Mouse (Mus musculus): ENCODE measurements around the gene Kcnj3. TPM values are rescaled to one million over a fixed set of nuclear protein-coding genes. Genes with fewer than 3 reads are reported as not detected.
A peak's percentile ranks its signal among the peaks of the same experiment; 100 is the strongest.
"Not testable (repeated sequence)": the region's sequence is repeated elsewhere in the genome, so short reads cannot be mapped to it uniquely, and the experiment has no call there.

The Kcnj3 gene
- total and polyA plus RNA-seq, 2 experiments from 2014 or later = 5.9 to 22.1 TPM

GRCm38 (mm10) chr2:55469141-55469540, 33.4 kb downstream of the Kcnj3 start:
- no peak for TF ChIP-seq CTCF (IDR thresholded peaks at IDR 0.05; ENCODE audit: low read depth)
- Histone ChIP-seq H3K36me3 (ENCODE audit: insufficient read depth) (no peaks in the 10 kb centered on the region), H3K27me3 (ENCODE audit: insufficient read depth, low read length) (no peaks in the 10 kb centered on the region), H3K4me1 (ENCODE audit: insufficient read depth) (no peaks in the 10 kb centered on the region), H3K4me3 (ENCODE audit: low read depth, low read length) (no peak overlapping the region), H3K4me2 (ENCODE audit: low read depth) (no peak overlapping the region), H3K9me3 (ENCODE audit: low read length) (no peaks in the 10 kb centered on the region), H3K9ac (no peak overlapping the region), H3K27ac (ENCODE audit: low read depth, low read length) (no peak overlapping the region)
- WGBS = 15% methylated on average over 2 of the region's 2 CpGs
- DNase-seq (peak; percentile 16), ATAC-seq (peak; percentile 32; the same call in 1 of the 2 replicates)

- 94% methylated on average over 2 of the region's 2 CpGs for WGBS
- DNase-seq = no peak
- Histone ChIP-seq H3K9ac (no peak overlapping the region), H3K4me3 (ENCODE audit: low read depth, low read length) (no peak overlapping the region), H3K9me3 (ENCODE audit: low read length) (no peaks in the 10 kb centered on the region), H3K4me2 (ENCODE audit: low read depth) (no peak overlapping the region), H3K36me3 (ENCODE audit: insufficient read depth) (no peaks in the 10 kb centered on the region), H3K4me1 (ENCODE audit: insufficient read depth) (no peaks in the 10 kb centered on the region), H3K27ac (ENCODE audit: low read depth, low read length) (no peak overlapping the region), H3K27me3 (ENCODE audit: insufficient read depth, low read length) (no peaks in the 10 kb centered on the region)
- ATAC-seq = no peak
- TF ChIP-seq CTCF (IDR thresholded peaks at IDR 0.05; ENCODE audit: low read depth) = no peak
Observed at GRCm38 (mm10) chr2:55470006-55470405, 34.2 kb downstream of the Kcnj3 start.

GRCm38 (mm10) chr2:55479511-55479910, 43.7 kb downstream of the Kcnj3 start:
- no peaks in the 10 kb centered on the region for H3K9me3 ChIP-seq (ENCODE audit: low read length)
- no peaks in the 10 kb centered on the region for H3K4me1 ChIP-seq (ENCODE audit: insufficient read depth)
- no peak overlapping the region for H3K9ac ChIP-seq
- H3K4me3 ChIP-seq (ENCODE audit: low read depth, low read length) = no peak overlapping the region
- DNase-seq (peak; percentile 3), ATAC-seq (no peak)
- no peak overlapping the region for H3K27ac ChIP-seq (ENCODE audit: low read depth, low read length)
- no peaks in the 10 kb centered on the region for H3K36me3 ChIP-seq (ENCODE audit: insufficient read depth)
- WGBS = 60% methylated on average over 4 of the region's 4 CpGs
- no peak overlapping the region for H3K4me2 ChIP-seq (ENCODE audit: low read depth)
- no peak for TF ChIP-seq CTCF (IDR thresholded peaks at IDR 0.05; ENCODE audit: low read depth)
- no peaks in the 10 kb centered on the region for H3K27me3 ChIP-seq (ENCODE audit: insufficient read depth, low read length)

GRCm38 (mm10) chr2:55479933-55480601, 44.3 kb downstream of the Kcnj3 start:
- no peaks in the 10 kb centered on the region for H3K27me3 ChIP-seq (ENCODE audit: insufficient read depth, low read length)
- H3K36me3 ChIP-seq (ENCODE audit: insufficient read depth) = no peaks in the 10 kb centered on the region
- no peaks in the 10 kb centered on the region for H3K4me1 ChIP-seq (ENCODE audit: insufficient read depth)
- H3K9ac ChIP-seq = no peak overlapping the region
- peak; percentile 74 for ATAC-seq
- WGBS = 32% methylated on average over 4 of the region's 4 CpGs
- peak; percentile 72 for DNase-seq
- no peaks in the 10 kb centered on the region for H3K9me3 ChIP-seq (ENCODE audit: low read length)
- H3K4me2 ChIP-seq (ENCODE audit: low read depth) = peak overlapping the region; percentile 27; the same call in 1 of the 2 replicates
- no peak overlapping the region for H3K4me3 ChIP-seq (ENCODE audit: low read depth, low read length)
- no peak for TF ChIP-seq CTCF (IDR thresholded peaks at IDR 0.05; ENCODE audit: low read depth)
- H3K27ac ChIP-seq (ENCODE audit: low read depth, low read length) = peak overlapping the region; percentile 29; the same call in 1 of the 2 replicates

GRCm38 (mm10) chr2:55480602-55480965, 44.8 kb downstream of the Kcnj3 start:
- no peak overlapping the region for H3K27ac ChIP-seq (ENCODE audit: low read depth, low read length)
- no peak for TF ChIP-seq CTCF (IDR thresholded peaks at IDR 0.05; ENCODE audit: low read depth)
- H3K9ac ChIP-seq = no peak overlapping the region
- no peaks in the 10 kb centered on the region for H3K27me3 ChIP-seq (ENCODE audit: insufficient read depth, low read length)
- no peak for ATAC-seq
- no peaks in the 10 kb centered on the region for H3K9me3 ChIP-seq (ENCODE audit: low read length)
- DNase-seq = no peak
- no peaks in the 10 kb centered on the region for H3K4me1 ChIP-seq (ENCODE audit: insufficient read depth)
- no peaks in the 10 kb centered on the region for H3K36me3 ChIP-seq (ENCODE audit: insufficient read depth)
- no peak overlapping the region for H3K4me3 ChIP-seq (ENCODE audit: low read depth, low read length)
- no peak overlapping the region for H3K4me2 ChIP-seq (ENCODE audit: low read depth)

- not testable (repeated sequence) for ATAC-seq; DNase-seq; H3K4me3 ChIP-seq (ENCODE audit: low read depth, low read length); H3K9me3 ChIP-seq (ENCODE audit: low read length); H3K27me3 ChIP-seq (ENCODE audit: insufficient read depth, low read length); H3K36me3 ChIP-seq (ENCODE audit: insufficient read depth); H3K27ac ChIP-seq (ENCODE audit: low read depth, low read length); H3K9ac ChIP-seq; H3K4me1 ChIP-seq (ENCODE audit: insufficient read depth); H3K4me2 ChIP-seq (ENCODE audit: low read depth)
- WGBS = 90% methylated on average over 7 of the region's 7 CpGs
Observed at GRCm38 (mm10) chr2:55485500-55486129, 49.8 kb downstream of the Kcnj3 start.

- 75% methylated on average over 9 of the region's 9 CpGs for WGBS
- TF ChIP-seq CTCF (IDR thresholded peaks at IDR 0.05; ENCODE audit: low read depth) = no peak
- H3K4me2 ChIP-seq (ENCODE audit: low read depth) = no peak overlapping the region
- no peaks in the 10 kb centered on the region; the same call in 1 of the 2 replicates for H3K4me1 ChIP-seq (ENCODE audit: insufficient read depth)
- ATAC-seq = peak; percentile 62
- no peak overlapping the region for H3K4me3 ChIP-seq (ENCODE audit: low read depth, low read length)
- H3K9ac ChIP-seq = no peak overlapping the region
- H3K27ac ChIP-seq (ENCODE audit: low read depth, low read length) = no peak overlapping the region
- H3K27me3 ChIP-seq (ENCODE audit: insufficient read depth, low read length) = no peaks in the 10 kb centered on the region
- no peaks in the 10 kb centered on the region for H3K36me3 ChIP-seq (ENCODE audit: insufficient read depth)
- no peaks in the 10 kb centered on the region for H3K9me3 ChIP-seq (ENCODE audit: low read length)
- DNase-seq = peak; percentile 46
Observed at GRCm38 (mm10) chr2:55503390-55504176, 67.8 kb downstream of the Kcnj3 start.

Data from forebrain, postnatal 0 days (tissue).